Mouse (Mus musculus) telencephalon, adult 2 months (tissue): Measurements from ENCODE around the gene Atxn1.
A peak's percentile ranks its signal among the peaks of the same experiment; 100 is the strongest.

Experiments
- DNase-seq: peaks from one replicate; pipeline ENCODE4 v3.0.0-alpha.2; 2011; ENCODE audit warnings: low read depth, low spot score

Gene Atxn1

DNA sequence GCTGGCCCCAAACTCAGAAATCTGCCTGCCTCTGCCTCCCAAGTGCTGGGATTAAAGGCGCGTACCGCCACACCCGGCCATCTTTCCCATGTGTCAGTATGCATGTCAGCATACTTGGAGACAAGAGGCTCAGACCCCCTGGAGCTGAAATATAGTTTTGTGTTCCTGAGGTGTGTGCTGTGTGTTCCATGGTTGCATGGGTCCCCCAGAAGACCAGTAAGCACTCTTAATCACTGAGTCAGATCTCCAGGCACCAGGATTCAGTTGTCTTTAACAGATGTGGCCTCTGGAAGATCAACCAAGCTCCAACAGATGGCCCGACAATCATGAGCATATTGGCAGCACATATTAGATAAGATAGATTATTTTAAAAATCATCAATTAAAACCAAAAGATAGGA lies 62.4 kb downstream of the Atxn1 start:
- DNase-seq = no peak

- DNase-seq = no peak
Measured at GRCm38 (mm10) chr13:45900776-45901175, 64.0 kb downstream of the Atxn1 start.

DNA sequence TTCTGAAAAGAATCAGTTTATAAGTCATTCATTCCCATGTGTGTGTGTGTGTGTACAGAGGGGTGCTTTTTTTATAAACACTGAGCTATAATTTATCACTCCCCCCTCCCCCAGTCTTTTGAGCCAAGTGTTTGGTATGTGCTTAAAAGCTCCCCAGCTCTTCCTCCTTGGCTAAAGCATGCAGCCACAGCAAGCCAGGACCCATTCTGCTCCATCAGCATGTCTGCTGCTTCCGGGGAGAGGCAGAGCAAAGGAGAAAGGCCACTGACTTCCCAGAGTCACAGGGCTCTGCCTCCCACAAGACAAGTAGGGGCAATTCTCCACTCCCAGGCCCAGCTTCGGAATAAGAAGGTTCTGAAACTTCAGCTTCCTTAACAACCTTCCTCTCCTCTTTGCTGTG lies 67.2 kb downstream of the Atxn1 start:
- no peak for DNase-seq

- no peak for DNase-seq
Measured at GRCm38 (mm10) chr13:45894760-45895159, 70.0 kb downstream of the Atxn1 start.

- no peak for DNase-seq
Measured at GRCm38 (mm10) chr13:45894234-45894633, 70.6 kb downstream of the Atxn1 start.

- DNase-seq = no peak
Measured at GRCm38 (mm10) chr13:45891073-45891472, 73.7 kb downstream of the Atxn1 start.

GRCm38 (mm10) chr13:45888953-45889749 lies 75.7 kb downstream of the Atxn1 start:
- DNase-seq = no peak

- no peak for DNase-seq
Measured at GRCm38 (mm10) chr13:45884878-45885277, 79.9 kb downstream of the Atxn1 start.

- no peak for DNase-seq
Measured at GRCm38 (mm10) chr13:45883791-45884238, 81.0 kb downstream of the Atxn1 start.

DNA sequence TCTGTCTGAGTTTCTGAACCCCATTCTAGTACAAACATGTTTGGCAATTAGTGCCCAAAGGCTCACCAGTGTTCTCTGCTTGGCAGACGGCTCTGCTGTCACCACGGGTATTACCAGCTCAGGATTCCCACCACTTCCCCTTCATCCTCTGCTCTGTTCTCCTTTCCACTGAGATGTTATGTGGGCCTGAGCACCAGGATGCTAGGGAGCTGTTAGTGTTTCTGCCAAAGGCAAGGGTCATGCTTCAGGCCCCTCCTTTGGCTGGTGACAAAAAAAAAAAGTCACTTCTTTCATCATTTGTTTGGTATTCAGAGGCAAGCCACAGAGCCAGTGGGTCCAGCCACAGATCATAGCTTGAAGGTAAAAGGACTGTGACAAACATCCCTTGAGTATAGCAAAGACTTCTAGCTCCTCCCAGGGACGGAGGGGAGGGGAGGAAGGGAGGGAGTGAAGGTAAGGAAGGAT lies 81.8 kb downstream of the Atxn1 start:
- DNase-seq = no peak

DNA sequence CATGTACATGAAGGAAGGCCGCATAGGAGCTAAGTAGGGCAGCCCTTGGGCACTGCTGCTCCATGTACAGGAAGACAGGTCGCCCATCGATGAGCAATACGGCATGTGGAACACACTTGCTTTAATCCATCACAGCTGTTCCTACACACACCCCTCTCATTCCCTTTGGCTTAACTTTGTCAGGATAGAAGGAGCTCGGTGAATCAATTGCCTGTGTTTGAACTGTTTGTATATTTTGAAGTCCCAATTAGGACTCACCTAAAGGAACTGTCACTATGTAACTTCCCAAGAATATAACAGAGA lies 84.3 kb downstream of the Atxn1 start:
- DNase-seq = no peak

- no peak for DNase-seq
Measured at GRCm38 (mm10) chr13:45879746-45880542, 84.9 kb downstream of the Atxn1 start.

DNA sequence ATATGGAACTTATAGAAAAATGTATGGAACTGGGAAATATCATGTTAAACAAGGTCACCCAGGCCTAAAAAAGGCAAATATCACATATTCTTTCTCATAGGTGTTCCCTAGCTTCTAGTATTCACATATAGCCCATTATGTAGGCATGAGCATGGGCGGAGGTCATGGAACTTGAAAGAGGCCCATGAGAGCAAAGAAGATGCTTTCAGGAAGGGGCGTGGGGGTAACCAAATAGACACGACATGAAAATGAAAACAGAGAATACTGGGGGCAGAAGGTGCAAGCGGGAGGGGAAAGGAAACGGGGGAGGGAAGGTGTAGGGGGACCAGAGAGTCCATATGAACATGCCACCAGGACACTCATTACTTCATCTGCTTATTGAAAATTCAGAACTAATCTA lies 87.9 kb downstream of the Atxn1 start:
- DNase-seq = no peak

DNA sequence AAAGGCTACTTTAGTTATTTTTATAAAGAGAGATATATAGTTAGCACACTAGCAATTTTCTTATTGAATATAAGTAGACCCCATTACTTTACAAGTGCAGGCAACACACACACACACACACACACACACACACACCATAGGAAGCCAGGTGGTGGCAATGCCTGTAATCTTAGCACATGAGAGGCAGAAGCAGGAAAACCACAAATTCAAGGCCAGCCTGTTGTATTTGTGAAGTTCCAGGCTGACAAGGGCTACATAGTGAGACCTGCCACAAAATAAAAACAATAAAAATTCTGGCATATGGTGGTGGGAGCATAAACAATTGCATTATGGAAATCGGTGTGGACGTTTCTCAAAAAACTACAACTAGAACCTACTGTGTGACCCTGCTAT lies 88.4 kb downstream of the Atxn1 start:
- no peak for DNase-seq

- DNase-seq = peak; percentile 58
Measured at GRCm38 (mm10) chr13:45875686-45876367, 89.0 kb downstream of the Atxn1 start.

DNA sequence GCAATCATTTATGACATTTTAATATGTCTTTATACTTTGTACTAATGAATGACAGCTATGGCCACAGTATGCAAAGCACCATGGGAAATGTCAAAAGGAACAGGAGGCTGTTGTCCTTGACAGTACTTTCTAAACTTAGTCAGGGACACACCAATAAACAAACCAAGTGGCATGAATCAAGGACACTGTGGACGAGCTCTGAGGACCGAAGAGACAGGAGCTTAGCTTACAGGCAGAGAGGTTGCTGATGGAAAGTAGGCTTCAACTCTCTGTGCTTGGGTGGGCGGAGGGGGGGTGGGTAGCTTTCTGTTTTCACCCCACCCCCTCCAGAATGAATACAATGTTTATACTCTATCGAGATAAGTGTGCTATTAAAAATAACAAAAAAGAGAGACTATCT lies 90.6 kb downstream of the Atxn1 start:
- no peak for DNase-seq

- DNase-seq = no peak
Measured at GRCm38 (mm10) chr13:45872966-45873365, 91.8 kb downstream of the Atxn1 start.

DNA sequence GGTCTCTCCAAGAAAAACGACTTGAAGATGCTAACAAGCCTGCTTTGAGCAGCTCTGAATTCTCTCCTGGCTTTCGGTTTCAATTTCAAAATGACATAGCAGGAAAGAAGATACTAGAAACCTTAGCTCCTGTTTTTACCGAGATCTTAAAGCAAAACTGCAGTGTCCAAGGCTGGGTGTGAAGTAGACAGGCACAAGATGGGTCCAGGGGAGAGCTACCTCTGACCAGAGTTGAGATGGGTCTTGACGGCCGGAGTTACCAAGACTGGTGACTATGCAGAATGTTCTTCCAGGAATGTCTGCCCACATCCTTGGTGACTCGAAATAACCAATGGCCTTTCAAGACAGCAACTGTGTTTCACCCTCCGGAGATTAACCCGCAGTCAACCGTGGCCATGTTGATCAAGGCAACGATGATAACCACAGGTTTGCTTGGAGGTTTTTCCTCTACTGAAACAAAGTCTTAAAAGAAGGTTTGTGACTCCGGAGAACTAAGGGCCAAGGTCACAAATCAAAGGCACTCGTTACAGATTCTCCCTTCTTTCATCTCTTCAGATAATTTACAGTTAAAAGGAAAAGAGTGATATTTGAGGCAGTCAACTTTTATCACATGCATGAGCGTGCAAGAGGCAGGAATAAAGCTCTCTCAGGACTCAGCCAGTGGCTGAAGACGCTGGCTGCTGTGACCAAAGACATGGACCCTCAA lies 92.6 kb downstream of the Atxn1 start:
- DNase-seq = no peak

DNA sequence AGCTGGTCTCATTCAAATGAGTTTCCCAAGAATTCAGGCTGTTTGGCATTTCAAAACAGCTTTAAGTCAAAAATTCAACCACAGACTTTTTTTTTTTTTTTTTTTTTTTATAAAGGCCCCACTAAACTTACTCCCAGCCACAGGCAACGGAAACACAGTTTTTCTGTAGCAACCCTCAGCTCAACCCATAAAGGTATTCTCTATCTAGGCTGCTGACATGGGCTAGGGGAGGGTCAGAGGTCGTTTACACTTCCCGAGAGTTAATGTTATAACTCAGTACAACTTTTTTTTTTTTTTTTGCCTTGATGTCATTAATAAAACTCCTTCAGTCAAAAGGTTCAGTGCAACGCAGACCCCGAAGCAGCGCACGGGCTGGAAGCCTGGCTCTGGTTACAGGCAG lies 93.3 kb downstream of the Atxn1 start:
- no peak for DNase-seq

DNA sequence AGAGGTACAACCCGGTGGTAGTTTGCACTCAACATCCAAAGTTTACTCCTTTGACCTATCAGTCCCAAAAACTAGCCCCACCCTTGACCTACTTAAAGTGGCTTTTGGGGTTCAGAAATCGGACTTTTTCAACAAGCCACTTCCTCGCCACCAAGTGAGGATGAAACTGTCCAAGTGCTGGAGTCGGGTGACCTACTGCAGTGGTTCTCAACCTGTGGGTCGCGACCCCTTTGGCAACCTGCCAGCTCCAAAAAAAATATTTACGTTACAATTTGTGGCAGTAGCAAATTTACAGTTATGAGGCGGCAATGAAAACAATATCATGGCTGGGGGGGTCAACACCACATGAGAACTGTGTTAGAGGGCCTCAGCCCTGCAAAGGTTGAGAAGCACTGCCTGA lies 95.9 kb downstream of the Atxn1 start:
- no peak for DNase-seq

GRCm38 (mm10) chr13:45867273-45867672 lies 97.5 kb downstream of the Atxn1 start:
- no peak for DNase-seq
